Mouse (Mus musculus): ENCODE results near the gene Enpp3.

Gene Enpp3

DNA sequence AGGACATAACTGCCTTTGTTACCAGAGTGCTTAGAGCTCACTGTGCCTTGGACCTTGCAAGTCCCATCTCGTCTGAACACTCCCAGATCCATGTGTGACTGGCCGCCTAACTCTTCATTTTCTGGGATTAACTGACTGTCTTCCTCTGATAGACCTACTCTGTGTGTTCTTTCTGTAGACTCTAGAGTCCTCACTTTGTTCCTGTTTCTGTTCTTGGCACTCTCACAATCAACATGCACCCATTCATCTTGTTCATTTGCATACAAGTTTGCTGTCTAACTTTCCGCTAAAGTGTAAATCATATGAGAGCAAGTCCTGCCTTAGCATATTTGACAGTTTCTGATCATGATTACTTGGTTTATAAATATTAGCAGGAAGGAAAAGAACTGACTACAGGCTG is 79.4 kb downstream of the Enpp3 start:
- no peak for DNase-seq (ENCODE audit: low read depth)

DNA sequence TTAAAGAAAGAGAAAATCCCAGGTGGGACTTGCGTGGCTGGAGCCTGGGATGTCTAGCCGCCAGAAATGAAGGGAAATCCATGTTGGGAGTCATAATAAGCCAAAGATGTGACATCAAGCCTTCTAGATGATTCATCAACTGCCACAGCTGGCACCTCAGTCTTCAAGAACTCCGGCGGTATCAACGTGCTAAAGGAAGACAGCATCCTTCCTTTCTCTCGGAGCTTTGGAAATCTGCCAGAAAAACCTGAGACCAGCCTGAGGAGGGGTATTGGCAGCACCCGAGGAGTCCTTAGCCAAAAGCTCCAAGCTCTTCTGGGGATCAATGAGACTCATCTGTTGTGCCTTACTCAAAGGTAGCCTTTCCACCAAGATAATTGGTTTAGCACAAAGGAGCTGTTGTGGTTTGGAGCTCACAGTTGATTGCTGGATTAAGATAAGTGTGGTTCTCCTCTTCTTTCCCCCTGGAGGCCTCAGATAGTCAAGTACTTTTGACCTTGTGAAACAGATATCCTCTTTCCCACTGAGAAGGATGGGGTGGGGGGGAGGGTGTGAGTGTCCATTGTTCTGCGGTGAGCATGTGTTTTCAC is 84.2 kb downstream of the Enpp3 start:
- peak; percentile 52 for DNase-seq (ENCODE audit: low read depth)

DNA sequence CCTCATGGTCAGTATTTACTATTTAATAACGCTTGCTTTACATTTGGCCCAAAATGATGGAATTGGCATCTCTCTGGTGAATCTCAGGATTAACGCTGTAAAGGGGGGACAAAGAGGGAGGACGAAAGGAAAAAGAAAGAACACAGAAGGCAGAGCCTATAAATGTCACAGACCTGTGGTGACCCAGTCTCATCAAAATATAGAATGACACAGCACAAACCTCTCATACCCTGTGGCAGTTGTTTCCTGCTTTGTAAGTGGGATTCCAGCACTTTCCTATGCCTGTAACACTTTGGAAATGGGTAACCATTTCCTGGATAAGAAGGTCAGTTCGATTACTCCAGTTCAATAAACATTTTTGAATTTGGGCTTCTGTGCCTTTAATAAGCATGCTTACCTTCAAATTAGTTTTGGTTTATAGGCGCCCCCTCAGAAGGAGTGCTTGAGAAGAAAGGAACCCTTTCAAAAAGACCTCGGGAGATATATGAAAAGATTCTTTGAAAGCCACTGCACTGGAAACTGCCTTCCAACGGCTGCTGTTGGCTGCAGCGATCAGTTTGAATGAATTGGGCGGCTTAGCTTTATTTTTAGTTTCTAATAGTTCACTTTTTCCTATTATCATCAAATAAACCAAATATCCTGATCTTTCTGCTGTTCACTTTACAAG is 87.6 kb downstream of the Enpp3 start:
- no peak for DNase-seq (ENCODE audit: low read depth)

DNA sequence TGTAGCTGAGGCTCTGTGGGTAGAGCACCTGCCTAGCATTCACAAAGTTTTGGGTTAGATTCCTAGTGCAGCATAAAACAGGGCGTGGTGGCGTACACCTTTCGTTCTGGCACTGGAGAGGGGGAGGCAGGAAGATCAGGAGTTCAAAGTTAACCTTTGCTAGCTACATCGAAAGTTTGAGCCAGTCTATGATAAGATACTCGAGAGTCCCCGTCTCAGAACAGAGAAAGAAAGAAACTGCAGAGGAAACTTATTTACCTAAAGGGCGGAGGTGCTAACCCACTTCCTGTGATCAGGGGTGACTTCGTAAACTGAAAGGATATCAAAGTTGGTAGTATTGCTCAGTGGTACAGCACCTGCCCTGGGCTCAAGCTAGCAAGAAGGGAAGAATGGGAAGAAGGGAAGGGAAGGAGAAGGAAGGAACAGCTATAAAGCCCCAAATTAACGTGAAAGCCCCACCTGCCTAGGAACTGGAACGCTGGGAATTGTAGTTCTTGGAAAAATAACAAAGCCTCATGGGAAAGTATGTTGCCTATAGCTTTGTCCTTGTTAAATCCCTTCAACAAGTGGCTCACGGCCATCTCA is 88.3 kb downstream of the Enpp3 start:
- DNase-seq (ENCODE audit: low read depth), result no peak

DNA sequence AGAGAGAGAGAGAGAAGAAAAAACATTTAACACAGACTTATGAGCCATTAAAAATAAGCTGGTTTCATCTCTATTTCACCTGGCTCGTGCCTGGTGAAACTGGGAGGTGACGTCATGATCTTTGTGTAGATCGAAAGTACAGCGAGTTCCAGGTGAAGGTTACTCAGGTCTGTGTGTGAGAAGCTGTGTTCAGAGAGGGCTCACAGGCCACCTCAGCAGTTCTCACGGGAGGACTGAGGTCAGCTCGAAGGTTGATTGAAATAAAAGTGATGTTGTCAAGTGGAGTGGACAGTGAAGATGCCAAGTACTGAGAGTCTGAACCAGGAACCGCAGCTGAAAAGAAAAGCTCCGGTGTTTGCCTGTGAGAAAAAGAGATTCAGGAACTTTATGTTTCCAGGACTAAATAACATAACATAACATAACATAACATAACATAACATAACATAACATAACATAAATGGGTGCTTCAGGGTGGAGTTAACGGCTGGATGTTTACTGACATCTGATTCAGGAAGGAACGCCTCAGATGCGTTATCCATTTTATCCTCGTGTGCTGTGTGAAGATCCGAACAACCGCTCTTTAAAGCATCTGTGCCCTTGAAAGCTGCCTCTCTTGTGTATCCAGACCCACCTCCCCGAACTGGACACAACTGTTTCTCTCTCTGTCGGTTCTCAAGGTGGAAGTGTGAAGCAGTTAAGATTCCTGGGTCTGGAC is 88.9 kb downstream of the Enpp3 start:
- no peak for DNase-seq (ENCODE audit: low read depth)

DNA sequence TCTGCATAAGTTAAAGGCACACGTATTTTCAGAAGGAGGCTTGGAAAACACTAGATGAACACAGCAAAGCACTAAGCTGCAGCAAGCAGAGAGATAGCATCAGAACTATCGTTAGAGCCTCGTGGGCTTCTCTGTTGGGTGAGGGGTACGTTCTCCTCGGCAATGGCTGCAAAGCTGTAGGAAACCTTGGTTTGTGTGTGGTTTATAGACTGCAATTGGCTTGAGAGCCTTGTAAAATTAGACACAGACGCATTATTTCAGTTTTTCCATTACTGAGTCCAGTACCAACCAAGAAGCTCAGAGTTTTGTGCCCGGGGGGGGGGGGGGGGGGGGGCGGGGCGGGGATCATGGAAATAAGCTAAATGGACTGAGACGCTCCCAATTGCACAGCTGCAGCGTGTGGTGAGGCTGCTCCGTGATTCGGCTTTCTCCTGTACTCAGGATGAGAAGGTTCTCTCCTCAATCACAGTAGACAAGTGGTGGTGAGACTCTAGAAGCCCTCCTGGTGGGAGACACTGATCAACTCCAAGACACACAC is 99.6 kb downstream of the Enpp3 start:
- no peak for DNase-seq (ENCODE audit: low read depth)

DNA sequence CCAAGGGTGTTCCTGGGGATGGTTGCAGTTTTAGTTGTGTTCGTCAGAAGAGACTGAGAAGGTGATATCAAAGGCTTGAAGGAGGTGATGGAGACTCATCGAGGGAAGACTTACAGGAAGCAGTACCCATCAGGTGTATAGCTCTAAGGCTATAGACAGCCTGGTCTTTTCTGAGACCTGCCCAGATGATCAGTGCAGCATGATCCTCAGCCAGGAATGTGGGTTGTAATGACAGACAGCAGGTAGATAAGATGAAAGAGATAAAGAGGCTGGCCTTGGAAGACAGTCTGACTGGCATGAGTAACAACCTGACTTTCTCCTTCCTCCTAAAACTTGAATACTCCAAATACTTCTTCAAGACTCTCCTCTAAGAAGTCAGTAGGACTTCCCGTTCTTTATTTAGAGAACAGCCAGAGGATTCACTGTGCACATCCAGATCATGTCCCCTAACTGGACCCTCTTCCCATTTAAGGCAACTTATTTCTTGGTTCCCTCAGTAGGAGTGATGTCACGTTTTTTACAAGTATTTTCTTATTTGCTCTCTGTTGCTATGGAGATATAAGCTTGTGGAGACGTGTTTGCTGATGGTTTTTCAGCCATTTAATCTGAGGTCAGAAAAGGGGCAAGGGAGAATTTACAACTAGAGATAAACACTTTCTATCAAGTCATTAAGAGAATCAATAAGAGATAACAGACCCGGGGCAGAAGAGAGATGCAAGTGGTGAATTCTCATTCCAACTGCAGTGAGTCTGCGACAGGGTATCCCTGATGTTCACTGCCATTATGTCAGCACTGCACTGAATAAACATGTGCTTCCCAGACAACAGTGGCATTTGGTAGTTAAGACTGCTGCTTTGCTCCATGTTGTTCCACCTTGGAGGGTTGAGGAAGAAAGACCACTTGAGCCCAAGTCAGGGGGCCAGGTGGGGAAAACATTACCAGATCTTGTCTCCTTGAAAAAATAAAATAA is 101.1 kb downstream of the Enpp3 start:
- no peak for DNase-seq (ENCODE audit: low read depth)

DNA sequence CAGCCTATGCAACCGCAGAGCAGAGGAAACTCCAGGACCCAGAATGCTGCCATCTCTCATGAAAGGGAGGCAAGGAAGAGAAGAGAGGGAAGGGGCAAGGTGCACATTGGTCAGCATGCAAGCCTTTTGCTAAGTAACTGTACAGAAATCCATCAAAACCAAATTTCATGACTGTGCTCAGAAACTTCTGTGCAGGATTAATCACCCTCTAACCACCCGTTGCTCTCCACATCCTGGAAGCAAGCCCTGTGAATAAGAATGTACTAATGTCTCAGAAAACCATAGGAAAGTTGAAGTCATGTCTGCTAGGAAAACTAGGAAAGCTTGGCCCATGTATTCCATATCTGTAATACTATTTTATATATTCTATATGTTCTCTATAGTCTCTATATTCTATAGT is 103.5 kb downstream of the Enpp3 start:
- DNase-seq (ENCODE audit: low read depth), result no peak

DNA sequence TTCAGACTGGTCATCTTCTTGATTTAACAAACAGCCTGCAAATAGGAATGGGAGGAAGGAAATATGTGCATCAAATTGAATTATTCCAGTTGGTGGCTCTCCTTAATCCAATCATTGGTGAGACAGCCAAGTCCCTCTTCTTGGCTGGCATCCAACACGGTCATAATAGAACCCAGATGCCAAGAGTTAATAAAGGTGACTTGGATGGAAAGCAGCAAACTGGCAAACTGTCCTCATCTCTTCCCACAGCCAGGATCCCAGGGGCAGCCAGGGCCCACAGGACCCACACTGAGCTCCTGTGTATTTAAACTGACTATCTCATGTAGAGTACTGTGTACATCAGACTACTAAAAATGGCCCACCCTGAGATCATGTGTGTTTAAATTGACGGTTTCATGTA is 104.2 kb downstream of the Enpp3 start:
- no peak for DNase-seq (ENCODE audit: low read depth)

DNA sequence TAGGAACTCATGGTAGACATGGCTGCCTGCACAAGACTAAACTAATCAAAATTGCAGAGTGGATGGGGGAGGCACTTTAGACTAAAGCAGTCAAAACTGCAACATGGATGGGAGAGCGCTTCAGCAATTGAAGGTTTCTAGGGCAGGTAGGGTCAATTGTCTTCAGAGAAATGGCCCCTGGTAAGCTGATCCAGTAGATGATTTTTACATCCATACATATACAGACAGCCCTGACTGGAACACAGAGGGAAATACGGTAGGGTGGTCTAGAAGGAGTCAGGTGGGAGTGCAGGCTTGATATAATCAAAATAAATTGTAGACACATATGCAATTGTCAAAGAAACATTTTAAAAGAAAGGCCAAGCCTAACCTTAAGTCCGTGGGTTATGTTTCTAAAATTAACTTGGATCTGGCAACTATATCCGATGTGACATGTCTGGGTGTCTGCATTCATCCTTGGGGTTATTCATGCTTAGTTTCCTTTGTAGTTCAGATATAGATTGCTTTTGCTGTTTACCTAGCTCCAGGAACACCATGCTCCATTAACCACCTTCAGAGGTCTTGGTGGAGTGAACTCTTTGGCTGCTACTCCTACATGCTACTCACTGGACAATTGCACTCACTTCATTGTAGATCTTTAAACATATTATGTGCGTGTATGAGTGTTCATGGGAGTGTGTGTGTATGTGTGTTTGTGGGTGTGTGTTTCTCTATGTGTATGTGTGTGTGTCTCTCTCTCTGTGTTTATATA is 107.4 kb downstream of the Enpp3 start:
- DNase-seq (ENCODE audit: low read depth), result no peak

DNA sequence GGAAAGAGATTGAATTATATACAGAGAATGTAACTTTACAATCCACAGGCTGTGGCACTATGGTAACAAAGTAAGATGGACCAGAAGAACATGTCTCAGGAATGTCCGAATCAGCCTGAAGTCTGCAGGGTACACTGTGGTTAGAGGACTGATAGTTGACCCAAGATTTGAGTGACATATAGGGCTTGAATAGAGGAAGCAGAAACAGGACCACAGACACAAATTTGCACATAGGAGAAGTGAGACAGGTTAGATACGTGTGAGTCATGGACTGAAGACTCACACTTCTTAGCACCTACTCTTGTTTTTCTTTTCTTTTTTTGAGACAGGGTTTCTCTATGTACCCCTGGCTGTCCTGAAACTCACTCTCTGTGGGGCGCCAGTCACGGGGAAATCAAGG is 115.1 kb downstream of the Enpp3 start:
- DNase-seq (ENCODE audit: low read depth), result no peak

DNA sequence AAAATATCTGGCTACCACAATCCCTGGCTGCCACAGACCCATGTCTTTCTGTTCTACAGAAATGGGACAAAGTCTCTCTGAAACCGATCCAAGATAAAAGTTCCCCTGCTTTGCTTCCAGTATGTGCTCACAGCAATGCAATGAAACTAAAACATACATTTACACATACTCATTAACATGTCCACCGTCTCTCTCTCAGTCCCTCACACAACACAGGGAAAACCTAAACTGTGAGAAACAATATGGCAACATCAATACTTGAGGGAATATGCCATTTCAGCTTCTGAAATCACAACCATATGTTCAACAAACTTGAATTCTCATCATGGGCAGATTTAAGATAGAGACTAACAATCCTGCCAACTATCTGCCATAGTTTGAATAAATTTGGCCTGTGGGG is 117.4 kb downstream of the Enpp3 start:
- DNase-seq (ENCODE audit: low read depth), result no peak

Measured in c-Kit-positive CD71-positive TER-119-negative erythroid progenitor cells, embryonic 14.5 days (primary cell).